Mouse (Mus musculus) liver, embryonic 11.5 days (tissue): ENCODE results near the gene 9930022D16Rik. TPM values are rescaled to one million over a fixed set of nuclear protein-coding genes. Genes with fewer than 3 reads are reported as not detected.

ENCODE experiments used
- ATAC-seq: fragments of 200-750 bp; cut with Nextera tagmentation; replicated peaks from 2 replicates; pipeline ENCODE4 v1.8.0; 2017; ENCODE audit warnings: moderate number of reproducible peaks, mild to moderate bottlenecking, moderate TSS enrichment, moderate library complexity; ENCODE audit not compliant: low FRiP score
- DNase-seq: peaks from one replicate; pipeline ENCODE4 v3.0.0-alpha.2; 2017; ENCODE audit warnings: low spot score
- H3K27ac ChIP-seq: fragments of 300-500 bp; sonication (generic); 2 replicates; pipeline ENCODE4 v1.5.1; 2014; ENCODE audit warnings: mild to moderate bottlenecking, low read depth, low read length, control low read depth
- H3K27me3 ChIP-seq: fragments of 300-500 bp; sonication (generic); replicated peaks from 2 replicates; pipeline ENCODE4 v1.6.1; 2014; ENCODE audit warnings: low read length, mixed read lengths; ENCODE audit not compliant: control insufficient read depth, insufficient read depth
- H3K36me3 ChIP-seq: fragments of 300-500 bp; sonication (generic); 2 replicates; pipeline ENCODE4 v1.6.1; 2014; ENCODE audit warnings: mild to moderate bottlenecking, low read length, moderate library complexity, mixed read lengths; ENCODE audit not compliant: control insufficient read depth, insufficient read depth
- H3K4me1 ChIP-seq: fragments of 300-500 bp; sonication (generic); replicated peaks from 2 replicates; pipeline ENCODE4 v1.6.1; 2014; ENCODE audit warnings: low read length, mixed read lengths; ENCODE audit not compliant: control insufficient read depth, insufficient read depth
- H3K4me2 ChIP-seq: fragments of 300-500 bp; sonication (generic); 2 replicates; pipeline ENCODE4 v1.6.1; 2014; ENCODE audit warnings: mild to moderate bottlenecking, control low read depth, moderate library complexity
- H3K4me3 ChIP-seq: fragments of 300-500 bp; sonication (generic); 2 replicates; pipeline ENCODE4 v1.5.1; 2014; ENCODE audit warnings: low read depth, low read length, control low read depth
- H3K9ac ChIP-seq: fragments of 300-500 bp; sonication (generic); 2 replicates; pipeline ENCODE4 v1.6.1; 2014; ENCODE audit warnings: low read depth, low read length, control low read depth
- H3K9me3 ChIP-seq: fragments of 300-500 bp; sonication (generic); 2 replicates; pipeline ENCODE4 v1.6.1; 2016; ENCODE audit warnings: low read length, inconsistent platforms, mixed read lengths; ENCODE audit not compliant: control insufficient read depth
- WGBS: fragments of 180-500 bp; shearing (Covaris S2); extraction: QIAGEN DNeasy Blood & Tissue Kit; methylation state at CpG from one replicate; pipeline ENCODE4 v1.1.7; 2014; 5-methylcytosine and 5-hydroxymethylcytosine counted together
- polyA plus RNA-seq: library from polyadenylated mRNA; unstranded; fragments of >200 nt; fragmentation: Nextera tagmentation; extraction: Ambion mirVana; gene quantifications from 2 replicates; pipeline ENCODE4 v1.2.1, GENCODE M21; 2014

9930022D16Rik gene
- polyA plus RNA-seq, 1 experiment from 2014 or later = not detected

- WGBS = 48% methylated on average over 13 of the region's 13 CpGs
- ATAC-seq = peak; percentile 76
- no peaks in the 10 kb centered on the region for H3K27me3 ChIP-seq
Measured at GRCm38 (mm10) chr11:109445438-109446035, 31.8 kb downstream of the 9930022D16Rik start.

GRCm38 (mm10) chr11:109451169-109451568, 37.5 kb downstream of the 9930022D16Rik start:
- peak; percentile 53 for ATAC-seq
- H3K4me3 ChIP-seq = no peak overlapping the region
- H3K4me2 ChIP-seq = no peak overlapping the region
- H3K27me3 ChIP-seq = no peaks in the 10 kb centered on the region
- no peak overlapping the region for H3K9ac ChIP-seq
- H3K9me3 ChIP-seq = no peaks in the 10 kb centered on the region
- no peak for DNase-seq
- H3K36me3 ChIP-seq = peaks cover 42% of the 10 kb centered on the region
- 70% methylated on average over 11 of the region's 11 CpGs for WGBS
- no peaks in the 10 kb centered on the region for H3K4me1 ChIP-seq
- no peak overlapping the region for H3K27ac ChIP-seq

More at GRCm38 (mm10) chr11:109445438-109446035, 31.8 kb downstream of the 9930022D16Rik start:
- peaks cover 15% of the 10 kb centered on the region for H3K4me1 ChIP-seq
- H3K4me3 ChIP-seq = no peak overlapping the region
- H3K36me3 ChIP-seq = peaks cover 7% of the 10 kb centered on the region
- H3K9me3 ChIP-seq = no peaks in the 10 kb centered on the region
- H3K9ac ChIP-seq = no peak overlapping the region
- H3K27ac ChIP-seq = no peak overlapping the region
- DNase-seq = no peak
- H3K4me2 ChIP-seq = no peak overlapping the region

GRCm38 (mm10) chr11:109456261-109456660, 42.5 kb downstream of the 9930022D16Rik start:
- no peak for ATAC-seq
- 96% methylated on average over 5 of the region's 5 CpGs for WGBS

GRCm38 (mm10) chr11:109458165-109458564, 44.4 kb downstream of the 9930022D16Rik start:
- H3K9me3 ChIP-seq = no peaks in the 10 kb centered on the region
- peaks cover 53% of the 10 kb centered on the region for H3K36me3 ChIP-seq
- no peaks in the 10 kb centered on the region for H3K27me3 ChIP-seq
- 97% methylated on average over 11 of the region's 11 CpGs for WGBS
- no peak for ATAC-seq
- no peak overlapping the region for H3K4me2 ChIP-seq
- no peak for DNase-seq
- no peaks in the 10 kb centered on the region for H3K4me1 ChIP-seq
- H3K9ac ChIP-seq = no peak overlapping the region
- H3K27ac ChIP-seq = no peak overlapping the region
- H3K4me3 ChIP-seq = no peak overlapping the region

More at GRCm38 (mm10) chr11:109456261-109456660, 42.5 kb downstream of the 9930022D16Rik start:
- Histone ChIP-seq H3K9me3 (no peaks in the 10 kb centered on the region), H3K4me2 (no peak overlapping the region), H3K36me3 (peaks cover 43% of the 10 kb centered on the region), H3K27ac (no peak overlapping the region), H3K9ac (no peak overlapping the region), H3K4me3 (no peak overlapping the region), H3K4me1 (no peaks in the 10 kb centered on the region), H3K27me3 (no peaks in the 10 kb centered on the region)
- no peak for DNase-seq

GRCm38 (mm10) chr11:109460586-109460985, 46.9 kb downstream of the 9930022D16Rik start:
- Histone ChIP-seq H3K4me3 (no peak overlapping the region), H3K9me3 (no peaks in the 10 kb centered on the region), H3K27ac (no peak overlapping the region), H3K36me3 (peaks cover 36% of the 10 kb centered on the region), H3K27me3 (no peaks in the 10 kb centered on the region), H3K4me2 (no peak overlapping the region), H3K9ac (no peak overlapping the region), H3K4me1 (peaks cover 1% of the 10 kb centered on the region; the same call in 1 of the 2 replicates)
- ATAC-seq = no peak
- WGBS = 56% methylated on average over 5 of the region's 5 CpGs
- DNase-seq = no peak

- WGBS = 67% methylated on average over 4 of the region's 4 CpGs
- Histone ChIP-seq H3K27ac (no peak overlapping the region; the same call in 1 of the 2 replicates), H3K27me3 (no peaks in the 10 kb centered on the region), H3K4me2 (no peak overlapping the region; the same call in 1 of the 2 replicates), H3K4me3 (no peak overlapping the region), H3K36me3 (peaks cover 26% of the 10 kb centered on the region), H3K4me1 (peaks cover 23% of the 10 kb centered on the region), H3K9ac (no peak overlapping the region), H3K9me3 (no peaks in the 10 kb centered on the region)
- no peak for DNase-seq
- peak; percentile 87 for ATAC-seq
Measured at GRCm38 (mm10) chr11:109465068-109465467, 51.4 kb downstream of the 9930022D16Rik start.

- H3K36me3 ChIP-seq = peaks cover 21% of the 10 kb centered on the region
- no peak for ATAC-seq
- WGBS = 75% methylated on average over 8 of the region's 8 CpGs
Measured at GRCm38 (mm10) chr11:109466987-109467386, 53.3 kb downstream of the 9930022D16Rik start.

GRCm38 (mm10) chr11:109468133-109468532, 54.4 kb downstream of the 9930022D16Rik start:
- Histone ChIP-seq H3K4me3 (no peak overlapping the region), H3K27ac (no peak overlapping the region), H3K36me3 (peaks cover 10% of the 10 kb centered on the region), H3K4me1 (peaks cover 30% of the 10 kb centered on the region), H3K4me2 (peak overlapping the region; percentile 18; the same call in 1 of the 2 replicates), H3K9me3 (no peaks in the 10 kb centered on the region), H3K27me3 (no peaks in the 10 kb centered on the region), H3K9ac (no peak overlapping the region)
- no peak for ATAC-seq
- WGBS = 79% methylated on average over 5 of the region's 5 CpGs
- DNase-seq = no peak

More at GRCm38 (mm10) chr11:109466987-109467386, 53.3 kb downstream of the 9930022D16Rik start:
- Histone ChIP-seq H3K4me1 (peaks cover 30% of the 10 kb centered on the region), H3K9me3 (no peaks in the 10 kb centered on the region), H3K4me3 (no peak overlapping the region), H3K27me3 (no peaks in the 10 kb centered on the region), H3K4me2 (peak overlapping the region; percentile 15; the same call in 1 of the 2 replicates), H3K9ac (no peak overlapping the region), H3K27ac (no peak overlapping the region)
- no peak for DNase-seq
